Mouse (Mus musculus) intestine, embryonic 15.5 days (tissue): ENCODE results near the gene Prdx1. TPM values are rescaled to one million over a fixed set of nuclear protein-coding genes. Genes with fewer than 3 reads are reported as not detected.
"Not testable (repeated sequence)": the region's sequence is repeated elsewhere in the genome, so short reads cannot be mapped to it uniquely, and the experiment has no call there.

Experiments used
- ATAC-seq: fragments of 200-750 bp; cut with Nextera tagmentation; 2 replicates; pipeline ENCODE4 v1.8.0; 2017; ENCODE audit warnings: moderate TSS enrichment, moderate library complexity
- H3K27ac ChIP-seq: fragments of 300-500 bp; sonication (generic); 2 replicates; pipeline ENCODE4 v1.5.1; 2015; ENCODE audit warnings: mild to moderate bottlenecking, inconsistent platforms
- H3K27me3 ChIP-seq: fragments of 300-500 bp; sonication (generic); replicated peaks from 2 replicates; pipeline ENCODE4 v1.6.1; 2015; ENCODE audit warnings: inconsistent platforms
- H3K36me3 ChIP-seq: fragments of 300-500 bp; sonication (generic); 2 replicates; pipeline ENCODE4 v1.6.1; 2015; ENCODE audit warnings: inconsistent platforms
- H3K4me1 ChIP-seq: fragments of 300-500 bp; sonication (generic); replicated peaks from 2 replicates; pipeline ENCODE4 v1.6.1; 2015; ENCODE audit warnings: inconsistent platforms
- H3K4me2 ChIP-seq: fragments of 300-500 bp; sonication (generic); replicated peaks from 2 replicates; pipeline ENCODE4 v1.6.1; 2015; ENCODE audit warnings: mild to moderate bottlenecking, inconsistent platforms
- H3K4me3 ChIP-seq: fragments of 300-500 bp; sonication (generic); replicated peaks from 2 replicates; pipeline ENCODE4 v1.5.1; 2015; ENCODE audit warnings: inconsistent platforms
- H3K9ac ChIP-seq: fragments of 300-500 bp; sonication (generic); 2 replicates; pipeline ENCODE4 v1.6.1; 2015; ENCODE audit warnings: inconsistent platforms
- H3K9me3 ChIP-seq: fragments of 300-500 bp; sonication (generic); 2 replicates; pipeline ENCODE4 v1.6.1; 2016; ENCODE audit warnings: inconsistent platforms
- WGBS: fragments of 180-500 bp; shearing (Covaris S2); methylation state at CpG from one replicate; pipeline ENCODE4 v1.1.7; 2015; 5-methylcytosine and 5-hydroxymethylcytosine counted together
- polyA plus RNA-seq: library from polyadenylated mRNA; unstranded; fragments of >200 nt; fragmentation: Nextera tagmentation; extraction: Ambion mirVana; gene quantifications from 2 replicates; pipeline ENCODE4 v1.2.1, GENCODE M21; 2015

The Prdx1 gene
- polyA plus RNA-seq, 1 experiment from 2014 or later, result 1,568 TPM

- Histone ChIP-seq H3K4me2 (no peak overlapping the region), H3K4me3 (no peak overlapping the region), H3K36me3 (no peaks in the 10 kb centered on the region), H3K27me3 (no peaks in the 10 kb centered on the region), H3K9ac (no peak overlapping the region), H3K9me3 (no peaks in the 10 kb centered on the region), H3K4me1 (no peaks in the 10 kb centered on the region; the same call in 1 of the 2 replicates), H3K27ac (no peak overlapping the region)
- WGBS, result 53% methylated on average over 3 of the region's 3 CpGs
- no peak for ATAC-seq
Observed at GRCm38 (mm10) chr4:116657971-116658370, 27.4 kb upstream of the Prdx1 start.

DNA sequence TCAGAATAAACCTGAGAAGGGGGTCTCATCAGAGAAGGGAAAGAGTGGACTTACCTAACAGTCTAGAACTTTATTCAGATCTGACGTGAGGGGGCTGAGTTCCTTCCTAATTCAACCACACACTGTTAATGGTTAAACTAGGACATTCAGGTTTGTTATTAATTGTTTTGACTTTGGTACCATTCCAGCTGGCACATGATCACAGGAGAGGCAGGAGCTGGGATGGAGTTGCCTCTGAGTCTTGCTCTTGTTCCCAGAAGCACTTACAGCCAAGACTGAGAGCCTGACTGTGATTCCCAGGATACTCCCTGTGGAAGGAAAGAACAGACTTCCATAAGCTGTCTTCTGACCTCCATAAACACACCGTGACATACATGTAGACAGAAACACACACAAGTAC lies 25.9 kb upstream of the Prdx1 start:
- Histone ChIP-seq H3K9me3 (no peaks in the 10 kb centered on the region), H3K27ac (no peak overlapping the region), H3K4me2 (no peak overlapping the region)

GRCm38 (mm10) chr4:116659916-116660315 lies 25.4 kb upstream of the Prdx1 start:
- H3K4me3 ChIP-seq, H3K4me2 ChIP-seq, ATAC-seq, H3K36me3 ChIP-seq, H3K27me3 ChIP-seq, H3K9ac ChIP-seq, H3K4me1 ChIP-seq, H3K9me3 ChIP-seq, H3K27ac ChIP-seq: not testable (repeated sequence)
- 74% methylated on average over 6 of the region's 6 CpGs for WGBS

More for the DNA sequence above, 25.9 kb upstream of the Prdx1 start:
- Histone ChIP-seq H3K9ac (no peak overlapping the region), H3K4me1 (no peaks in the 10 kb centered on the region; the same call in 1 of the 2 replicates), H3K27me3 (no peaks in the 10 kb centered on the region), H3K4me3 (no peak overlapping the region), H3K36me3 (no peaks in the 10 kb centered on the region)
- peak; percentile 52 for ATAC-seq
- WGBS, result 42% methylated on average over 2 of the region's 2 CpGs

DNA sequence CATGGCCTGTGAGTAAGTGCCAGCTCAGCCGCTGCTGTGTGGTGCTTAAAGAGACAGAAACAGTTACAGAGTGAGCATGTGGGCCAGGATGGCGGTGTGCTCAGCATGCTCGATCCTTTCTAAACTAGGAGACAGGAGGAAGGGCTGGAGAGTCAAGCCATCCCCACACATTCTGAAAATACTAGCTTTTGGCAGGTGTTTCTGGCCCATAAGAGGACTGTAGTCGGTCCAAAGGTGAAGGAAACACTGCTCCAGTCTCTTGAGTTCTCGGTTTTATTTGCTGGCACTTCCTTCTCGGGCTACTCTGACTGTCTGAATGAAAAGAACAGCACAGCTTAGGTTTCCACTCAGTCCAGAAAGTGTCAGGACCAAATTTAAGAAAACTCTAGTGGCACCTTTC lies 24.5 kb upstream of the Prdx1 start:
- H3K9me3 ChIP-seq, result no peaks in the 10 kb centered on the region

GRCm38 (mm10) chr4:116661998-116662397 lies 23.3 kb upstream of the Prdx1 start:
- no peak overlapping the region for H3K9ac ChIP-seq
- H3K9me3 ChIP-seq, result no peaks in the 10 kb centered on the region
- ATAC-seq, result no peak
- H3K36me3 ChIP-seq, result no peaks in the 10 kb centered on the region
- no peak overlapping the region for H3K27ac ChIP-seq
- WGBS, result 91% methylated on average over 1 of the region's 1 CpGs
- no peak overlapping the region for H3K4me3 ChIP-seq
- no peak overlapping the region for H3K4me2 ChIP-seq
- no peaks in the 10 kb centered on the region for H3K27me3 ChIP-seq
- no peaks in the 10 kb centered on the region for H3K4me1 ChIP-seq

More for the DNA sequence above, 24.5 kb upstream of the Prdx1 start:
- Histone ChIP-seq H3K4me1 (no peaks in the 10 kb centered on the region), H3K4me2 (no peak overlapping the region), H3K27me3 (no peaks in the 10 kb centered on the region), H3K27ac (peak overlapping the region; percentile 59), H3K36me3 (no peaks in the 10 kb centered on the region), H3K9ac (no peak overlapping the region), H3K4me3 (no peak overlapping the region)
- peak; percentile 66 for ATAC-seq
- WGBS, result 63% methylated on average over 6 of the region's 6 CpGs

DNA sequence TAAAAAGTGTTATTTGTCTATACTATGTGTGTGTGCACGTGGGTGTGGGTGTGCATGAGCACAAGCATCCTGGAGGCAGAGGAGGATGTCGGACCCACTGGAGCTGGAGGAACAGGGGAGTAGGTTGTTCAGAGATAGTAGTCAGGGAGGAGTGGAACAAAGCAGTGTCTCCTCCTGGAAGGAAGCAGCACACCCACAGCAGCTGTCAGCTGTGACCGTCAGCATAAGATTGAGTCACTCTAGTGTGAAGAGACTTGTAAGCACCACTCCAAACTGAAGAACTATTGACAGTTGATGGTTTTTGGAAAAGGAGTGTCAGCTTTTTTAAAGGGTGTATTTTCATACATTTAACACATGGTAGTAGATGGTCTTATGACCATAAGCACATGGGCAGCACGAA lies 18.7 kb upstream of the Prdx1 start:
- H3K9me3 ChIP-seq, result no peaks in the 10 kb centered on the region
- no peaks in the 10 kb centered on the region for H3K27me3 ChIP-seq
- H3K9ac ChIP-seq, result no peak overlapping the region
- H3K36me3 ChIP-seq, result no peaks in the 10 kb centered on the region
- ATAC-seq, result no peak
- H3K4me2 ChIP-seq, result no peak overlapping the region
- H3K4me1 ChIP-seq, result no peaks in the 10 kb centered on the region
- no peak overlapping the region for H3K27ac ChIP-seq
- H3K4me3 ChIP-seq, result no peak overlapping the region
- 61% methylated on average over 4 of the region's 4 CpGs for WGBS

DNA sequence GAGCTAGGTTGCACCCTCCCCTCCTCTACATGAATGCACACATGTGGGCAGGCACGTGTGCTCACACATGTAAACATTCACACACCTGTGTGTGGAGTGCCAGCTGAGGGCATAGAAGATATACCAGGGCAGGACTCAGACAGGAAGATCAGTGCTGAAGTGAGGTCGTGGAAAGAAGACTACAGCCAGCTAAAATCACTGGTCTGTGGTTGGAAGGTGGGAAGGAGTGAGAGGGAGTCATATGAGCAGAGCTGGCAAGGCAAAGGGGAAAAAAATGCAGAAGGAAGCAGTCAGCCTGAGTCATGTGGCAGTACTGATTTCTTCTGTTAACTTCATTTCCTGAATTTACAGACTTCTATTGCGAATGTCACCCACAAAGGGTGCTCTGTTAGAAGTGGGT lies 17.2 kb upstream of the Prdx1 start:
- ATAC-seq, result no peak
- Histone ChIP-seq H3K27ac (no peak overlapping the region), H3K4me1 (no peaks in the 10 kb centered on the region), H3K9me3 (no peaks in the 10 kb centered on the region), H3K36me3 (no peaks in the 10 kb centered on the region), H3K4me3 (no peak overlapping the region), H3K9ac (no peak overlapping the region), H3K27me3 (no peaks in the 10 kb centered on the region), H3K4me2 (no peak overlapping the region)
- 57% methylated on average over 3 of the region's 3 CpGs for WGBS

GRCm38 (mm10) chr4:116669291-116669690 lies 16.1 kb upstream of the Prdx1 start:
- H3K9me3 ChIP-seq, result no peaks in the 10 kb centered on the region
- 0 out of 2 replicates have a peak, but pooled peaks cover 3% of the 10 kb centered on the region for H3K4me1 ChIP-seq
- H3K27me3 ChIP-seq, result no peaks in the 10 kb centered on the region
- 72% methylated on average over 2 of the region's 2 CpGs for WGBS
- H3K27ac ChIP-seq, result no peak overlapping the region
- H3K36me3 ChIP-seq, result no peaks in the 10 kb centered on the region
- H3K4me3 ChIP-seq, result no peak overlapping the region
- H3K4me2 ChIP-seq, result no peak overlapping the region
- no peak overlapping the region for H3K9ac ChIP-seq
- ATAC-seq, result no peak

GRCm38 (mm10) chr4:116672785-116673184 lies 12.6 kb upstream of the Prdx1 start:
- ATAC-seq, result peak; percentile 98
- no peaks in the 10 kb centered on the region for H3K27me3 ChIP-seq
- H3K9ac ChIP-seq, result no peak overlapping the region
- H3K36me3 ChIP-seq, result no peaks in the 10 kb centered on the region
- H3K4me1 ChIP-seq, result 0 out of 2 replicates have a peak, but pooled peaks cover 3% of the 10 kb centered on the region
- no peak overlapping the region for H3K4me3 ChIP-seq
- 20% methylated on average over 2 of the region's 2 CpGs for WGBS
- no peak overlapping the region for H3K4me2 ChIP-seq
- H3K27ac ChIP-seq, result 0 out of 2 replicates have a peak overlapping the region, but pooled peaks have one; percentile 28
- no peaks in the 10 kb centered on the region for H3K9me3 ChIP-seq

DNA sequence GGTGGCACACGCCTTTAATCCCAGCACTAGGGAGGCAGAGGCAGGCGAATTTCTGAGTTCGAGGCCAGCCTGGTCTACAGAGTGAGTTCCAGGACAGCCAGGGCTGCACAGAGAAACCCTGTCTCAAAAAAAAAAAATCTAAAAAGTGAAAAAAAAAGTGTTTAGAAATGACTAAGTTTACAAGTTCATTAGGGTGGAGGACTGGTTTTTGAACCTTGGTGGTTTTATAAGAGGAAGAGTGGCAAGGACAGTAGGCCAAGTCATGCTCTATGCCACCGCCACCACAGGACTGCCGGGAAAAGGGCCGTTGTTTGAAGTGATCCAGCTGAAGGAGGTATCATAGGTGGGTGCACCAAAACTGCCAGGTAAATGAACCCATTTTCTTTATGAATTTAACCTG lies 10.6 kb upstream of the Prdx1 start:
- H3K36me3 ChIP-seq, ATAC-seq, H3K27ac ChIP-seq, H3K9ac ChIP-seq, H3K27me3 ChIP-seq, H3K4me1 ChIP-seq, H3K4me3 ChIP-seq, H3K9me3 ChIP-seq, H3K4me2 ChIP-seq: not testable (repeated sequence)
- 85% methylated on average over 6 of the region's 6 CpGs for WGBS

GRCm38 (mm10) chr4:116676027-116676426 lies 9.3 kb upstream of the Prdx1 start:
- Histone ChIP-seq H3K27ac (no peak overlapping the region), H3K36me3 (no peaks in the 10 kb centered on the region), H3K4me3 (no peak overlapping the region), H3K27me3 (no peaks in the 10 kb centered on the region), H3K9me3 (no peaks in the 10 kb centered on the region), H3K4me2 (no peak overlapping the region), H3K9ac (no peak overlapping the region), H3K4me1 (0 out of 2 replicates have a peak, but pooled peaks cover 3% of the 10 kb centered on the region)
- WGBS, result 81% methylated on average over 3 of the region's 3 CpGs
- ATAC-seq, result no peak

DNA sequence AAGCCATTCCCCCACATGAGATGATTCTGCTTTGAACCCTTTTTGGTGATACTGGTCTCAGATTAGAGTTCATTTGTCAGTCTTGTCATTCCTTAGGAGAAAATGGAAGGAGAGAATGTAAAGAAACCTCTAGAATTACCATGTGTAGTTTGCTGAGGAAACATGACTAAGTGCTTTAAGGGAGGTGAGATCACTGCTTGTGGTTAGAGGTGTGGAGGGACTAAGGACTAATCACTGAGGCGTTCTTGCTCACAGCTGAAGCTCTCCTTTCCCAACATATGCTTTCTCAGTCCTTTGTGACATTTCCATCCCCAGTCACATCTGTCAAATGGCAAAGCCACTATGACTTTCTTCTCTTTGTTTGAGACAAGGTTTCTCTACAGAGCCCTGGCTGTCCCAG lies 7.5 kb upstream of the Prdx1 start:
- Histone ChIP-seq H3K4me2 (no peak overlapping the region), H3K27ac (no peak overlapping the region), H3K4me3 (no peak overlapping the region), H3K4me1 (0 out of 2 replicates have a peak, but pooled peaks cover 3% of the 10 kb centered on the region), H3K36me3 (no peaks in the 10 kb centered on the region), H3K27me3 (no peaks in the 10 kb centered on the region), H3K9ac (no peak overlapping the region), H3K9me3 (no peaks in the 10 kb centered on the region)
- no peak for ATAC-seq
- 86% methylated on average over 1 of the region's 1 CpGs for WGBS

DNA sequence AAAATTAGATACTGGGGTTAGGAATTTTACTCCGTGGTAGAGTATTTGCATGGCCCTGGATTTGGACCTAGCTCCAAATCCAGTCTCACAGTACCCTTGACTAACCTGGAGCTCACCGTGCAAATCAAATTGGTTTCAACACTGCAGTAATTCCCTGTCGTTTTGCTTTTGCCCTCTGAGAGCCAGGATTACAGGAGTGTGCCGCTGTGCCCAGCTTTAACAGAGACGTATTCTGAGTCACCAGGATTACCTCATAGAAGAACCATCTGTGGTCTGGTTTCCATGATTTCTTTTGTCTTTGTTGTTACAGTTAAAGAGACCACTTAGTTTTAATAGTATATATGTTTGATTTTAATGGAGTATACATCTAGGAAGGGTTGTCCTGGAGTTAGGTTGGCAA lies 6.2 kb upstream of the Prdx1 start:
- no peaks in the 10 kb centered on the region for H3K27me3 ChIP-seq
- H3K27ac ChIP-seq, result no peak overlapping the region
- no peak for ATAC-seq
- no peaks in the 10 kb centered on the region for H3K9me3 ChIP-seq
- 66% methylated on average over 5 of the region's 5 CpGs for WGBS
- no peaks in the 10 kb centered on the region for H3K4me1 ChIP-seq
- H3K4me2 ChIP-seq, result no peak overlapping the region
- no peak overlapping the region for H3K4me3 ChIP-seq
- no peak overlapping the region for H3K9ac ChIP-seq
- no peaks in the 10 kb centered on the region for H3K36me3 ChIP-seq
